Mouse (Mus musculus) intestine, embryonic 16.5 days (tissue): ENCODE results near the gene Sirt2. TPM values are rescaled to one million over a fixed set of nuclear protein-coding genes. Genes with fewer than 3 reads are reported as not detected.
A peak's percentile ranks its signal among the peaks of the same experiment; 100 is the strongest.

ENCODE experiments used
- ATAC-seq: fragments of 200-750 bp; cut with Nextera tagmentation; 2 replicates; pipeline ENCODE4 v1.8.0; 2017; ENCODE audit warnings: moderate TSS enrichment, moderate library complexity
- H3K27ac ChIP-seq: fragments of 300-500 bp; sonication (generic); 2 replicates; pipeline ENCODE4 v1.5.1; 2014; ENCODE audit warnings: mild to moderate bottlenecking, low read length
- H3K27me3 ChIP-seq: fragments of 300-500 bp; sonication (generic); replicated peaks from 2 replicates; pipeline ENCODE4 v1.6.1; 2014; ENCODE audit warnings: low read length, control low read depth, mixed read lengths; ENCODE audit not compliant: control insufficient read depth, insufficient read depth
- H3K36me3 ChIP-seq: fragments of 300-500 bp; sonication (generic); 2 replicates; pipeline ENCODE4 v1.6.1; 2014; ENCODE audit warnings: low read length, control low read depth; ENCODE audit not compliant: control insufficient read depth, insufficient read depth
- H3K4me1 ChIP-seq: fragments of 300-500 bp; sonication (generic); 2 replicates; pipeline ENCODE4 v1.6.1; 2014; ENCODE audit warnings: low read length, control low read depth, mixed read lengths; ENCODE audit not compliant: control insufficient read depth, insufficient read depth
- H3K4me2 ChIP-seq: fragments of 300-500 bp; sonication (generic); 2 replicates; pipeline ENCODE4 v1.6.1; 2014; ENCODE audit warnings: low read depth, low read length, control low read depth
- H3K4me3 ChIP-seq: fragments of 300-500 bp; sonication (generic); 2 replicates; pipeline ENCODE4 v1.5.1; 2014; ENCODE audit warnings: mild to moderate bottlenecking, low read length
- H3K9ac ChIP-seq: fragments of 300-500 bp; sonication (generic); 2 replicates; pipeline ENCODE4 v1.6.1; 2014; ENCODE audit warnings: low read depth, low read length
- H3K9me3 ChIP-seq: fragments of 300-500 bp; sonication (generic); 2 replicates; pipeline ENCODE4 v1.6.1; 2016; ENCODE audit warnings: low read length, control low read depth; ENCODE audit not compliant: control insufficient read depth
- WGBS: fragments of 180-500 bp; shearing (Covaris S2); extraction: QIAGEN DNeasy Blood & Tissue Kit; methylation state at CpG from one replicate; pipeline ENCODE4 v1.1.7; 2014; 5-methylcytosine and 5-hydroxymethylcytosine counted together
- polyA plus RNA-seq: library from polyadenylated mRNA; unstranded; fragments of >200 nt; fragmentation: Nextera tagmentation; extraction: Ambion mirVana; gene quantifications from 2 replicates; pipeline ENCODE4 v1.2.1, GENCODE M21; 2015

Sirt2 gene
- polyA plus RNA-seq, 1 experiment from 2014 or later = 71.9 TPM

GRCm38 (mm10) chr7:28771867-28772266 is 5.3 kb downstream of the Sirt2 start:
- Histone ChIP-seq H3K36me3 (no peaks in the 10 kb centered on the region), H3K9ac (no peak overlapping the region), H3K4me1 (peaks cover 7% of the 10 kb centered on the region), H3K27me3 (no peaks in the 10 kb centered on the region), H3K27ac (no peak overlapping the region), H3K4me2 (no peak overlapping the region), H3K4me3 (no peak overlapping the region), H3K9me3 (no peaks in the 10 kb centered on the region)
- 94% methylated on average over 11 of the region's 11 CpGs for WGBS
- no peak for ATAC-seq

DNA sequence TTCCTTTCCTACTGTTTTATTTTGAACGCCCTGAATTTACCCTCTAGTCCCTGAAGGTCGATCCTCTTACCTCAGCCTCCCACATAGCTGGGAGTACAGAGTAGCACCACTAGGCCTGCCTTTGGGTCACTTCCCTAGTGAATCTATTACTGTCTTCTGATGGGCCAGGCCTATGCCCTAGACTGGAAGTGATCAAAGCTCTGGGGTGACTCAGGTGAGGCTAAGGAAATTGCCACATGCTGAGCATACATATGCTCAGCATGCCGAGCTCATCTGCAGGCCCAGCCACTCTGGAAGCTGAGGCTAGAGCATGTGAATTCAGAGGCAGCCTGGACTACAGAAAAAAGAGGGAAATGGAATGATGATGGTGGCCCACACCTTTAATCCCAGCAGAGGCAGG is 6.6 kb downstream of the Sirt2 start:
- no peaks in the 10 kb centered on the region for H3K9me3 ChIP-seq
- no peak for ATAC-seq
- H3K9ac ChIP-seq = no peak overlapping the region
- H3K27me3 ChIP-seq = no peaks in the 10 kb centered on the region
- H3K4me2 ChIP-seq = no peak overlapping the region
- H3K27ac ChIP-seq = no peak overlapping the region
- no peaks in the 10 kb centered on the region for H3K4me1 ChIP-seq
- H3K36me3 ChIP-seq = no peaks in the 10 kb centered on the region
- WGBS = 79% methylated on average over 3 of the region's 3 CpGs
- H3K4me3 ChIP-seq = no peak overlapping the region

- Histone ChIP-seq H3K27ac (no peak overlapping the region), H3K36me3 (no peaks in the 10 kb centered on the region), H3K9me3 (no peaks in the 10 kb centered on the region), H3K27me3 (no peaks in the 10 kb centered on the region), H3K4me2 (no peak overlapping the region), H3K4me3 (no peak overlapping the region), H3K9ac (no peak overlapping the region), H3K4me1 (no peaks in the 10 kb centered on the region)
- WGBS = 76% methylated on average over 12 of the region's 12 CpGs
- ATAC-seq = no peak
Observed at GRCm38 (mm10) chr7:28774164-28774563, 7.6 kb downstream of the Sirt2 start.

- Histone ChIP-seq H3K36me3 (no peaks in the 10 kb centered on the region), H3K9me3 (no peaks in the 10 kb centered on the region), H3K4me3 (no peak overlapping the region), H3K27me3 (no peaks in the 10 kb centered on the region), H3K4me1 (peaks cover under 1% of the 10 kb centered on the region; the same call in 1 of the 2 replicates), H3K27ac (no peak overlapping the region), H3K4me2 (no peak overlapping the region), H3K9ac (no peak overlapping the region)
- ATAC-seq = no peak
- 91% methylated on average over 7 of the region's 7 CpGs for WGBS
Observed at GRCm38 (mm10) chr7:28775129-28775528, 8.6 kb downstream of the Sirt2 start.

GRCm38 (mm10) chr7:28778825-28779224 is 12.3 kb downstream of the Sirt2 start:
- H3K4me3 ChIP-seq = no peak overlapping the region
- WGBS = 79% methylated on average over 9 of the region's 9 CpGs
- H3K9ac ChIP-seq = no peak overlapping the region

GRCm38 (mm10) chr7:28780067-28780658 is 13.6 kb downstream of the Sirt2 start:
- Histone ChIP-seq H3K9me3 (no peaks in the 10 kb centered on the region), H3K27ac (peak overlapping the region; percentile 61), H3K9ac (peak overlapping the region; percentile 55), H3K27me3 (no peaks in the 10 kb centered on the region), H3K4me2 (no peak overlapping the region), H3K4me3 (no peak overlapping the region), H3K36me3 (peaks cover 5% of the 10 kb centered on the region; the same call in 1 of the 2 replicates), H3K4me1 (peaks cover 5% of the 10 kb centered on the region; the same call in 1 of the 2 replicates)
- ATAC-seq = peak; percentile 78
- WGBS = 45% methylated on average over 6 of the region's 6 CpGs

More at GRCm38 (mm10) chr7:28778825-28779224, 12.3 kb downstream of the Sirt2 start:
- Histone ChIP-seq H3K27ac (no peak overlapping the region), H3K4me2 (no peak overlapping the region), H3K36me3 (peaks cover 5% of the 10 kb centered on the region; the same call in 1 of the 2 replicates), H3K9me3 (no peaks in the 10 kb centered on the region), H3K4me1 (peaks cover 5% of the 10 kb centered on the region; the same call in 1 of the 2 replicates), H3K27me3 (no peaks in the 10 kb centered on the region)
- no peak for ATAC-seq

DNA sequence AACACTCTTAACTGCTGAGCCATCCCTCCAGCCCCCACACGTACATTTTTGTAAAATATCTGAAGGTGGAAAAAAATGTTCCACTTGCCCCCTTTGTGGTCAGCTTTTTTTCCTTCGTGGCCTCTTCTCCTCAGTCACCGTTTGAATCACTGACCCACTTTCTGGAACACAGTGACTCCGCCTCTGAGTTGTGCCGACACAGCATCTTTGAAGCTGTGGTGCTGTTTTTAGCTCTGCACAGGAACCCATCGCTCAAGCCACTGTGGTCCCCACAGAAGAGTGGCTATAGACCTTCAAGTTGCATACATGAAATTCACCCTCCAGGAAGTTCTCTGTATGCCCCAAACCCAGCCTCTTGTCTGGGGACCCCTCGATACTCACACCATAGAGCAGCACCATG is 14.3 kb downstream of the Sirt2 start:
- H3K9ac ChIP-seq = peak overlapping the region; percentile 55; the same call in 1 of the 2 replicates
- 80% methylated on average over 7 of the region's 7 CpGs for WGBS
- no peak overlapping the region for H3K4me2 ChIP-seq
- peaks cover 5% of the 10 kb centered on the region; the same call in 1 of the 2 replicates for H3K36me3 ChIP-seq
- no peaks in the 10 kb centered on the region for H3K9me3 ChIP-seq
- ATAC-seq = no peak
- H3K4me3 ChIP-seq = no peak overlapping the region
- peaks cover 5% of the 10 kb centered on the region; the same call in 1 of the 2 replicates for H3K4me1 ChIP-seq
- H3K27me3 ChIP-seq = no peaks in the 10 kb centered on the region
- H3K27ac ChIP-seq = peak overlapping the region; percentile 61; the same call in 1 of the 2 replicates

GRCm38 (mm10) chr7:28781261-28781663 is 14.7 kb downstream of the Sirt2 start:
- 0 out of 2 replicates have a peak, but pooled peaks have one; percentile 12 for ATAC-seq
- WGBS = 93% methylated on average over 8 of the region's 8 CpGs
- Histone ChIP-seq H3K27me3 (no peaks in the 10 kb centered on the region), H3K36me3 (peaks cover 5% of the 10 kb centered on the region; the same call in 1 of the 2 replicates), H3K4me3 (no peak overlapping the region), H3K4me2 (no peak overlapping the region), H3K9ac (no peak overlapping the region), H3K4me1 (peaks cover 5% of the 10 kb centered on the region; the same call in 1 of the 2 replicates), H3K9me3 (no peaks in the 10 kb centered on the region), H3K27ac (no peak overlapping the region)

- Histone ChIP-seq H3K4me1 (peaks cover 10% of the 10 kb centered on the region), H3K36me3 (peaks cover 5% of the 10 kb centered on the region; the same call in 1 of the 2 replicates), H3K4me3 (no peak overlapping the region), H3K4me2 (no peak overlapping the region), H3K9ac (no peak overlapping the region), H3K27ac (no peak overlapping the region), H3K27me3 (no peaks in the 10 kb centered on the region), H3K9me3 (no peaks in the 10 kb centered on the region)
- 73% methylated on average over 5 of the region's 5 CpGs for WGBS
- ATAC-seq = no peak
Observed at GRCm38 (mm10) chr7:28785161-28785560, 18.6 kb downstream of the Sirt2 start.
